Mouse (Mus musculus): ENCODE measurements at regions not wholly inside any gene's neighbourhood (a gene's known extent, or its start where the extent isn't known, plus 50 kb on each side); places are given as distances from the start of the nearest gene placed in this dataset.
"Not testable (repeated sequence)": the region's sequence is repeated elsewhere in the genome, so short reads cannot be mapped to it uniquely, and the experiment has no call there.

GRCm38 (mm10) chr13:78920802-78921201 lies 721.2 kb upstream of the Nr2f1 start:
- intact Hi-C loops (cut with DNase I; ENCODE audit: low total_unique reads), result no loop called here
- no peak for DNase-seq

GRCm38 (mm10) chr13:78909839-78910238 lies 710.3 kb upstream of the Nr2f1 start:
- no peak for DNase-seq
- intact Hi-C loops (cut with DNase I; ENCODE audit: low total_unique reads), result no loop called here

GRCm38 (mm10) chr13:78904102-78904501 lies 704.5 kb upstream of the Nr2f1 start:
- no peak for DNase-seq
- intact Hi-C loops (cut with DNase I; ENCODE audit: low total_unique reads), result no loop called here

- no peak for DNase-seq
- intact Hi-C loops (cut with DNase I; ENCODE audit: low total_unique reads), result no loop called here
These were observed 701.1 kb upstream of the Nr2f1 start for GRCm38 (mm10) chr13:78900693-78901092.

- intact Hi-C loops (cut with DNase I; ENCODE audit: low total_unique reads), result no loop called here
- DNase-seq, result no peak
These were observed 692.7 kb upstream of the Nr2f1 start for GRCm38 (mm10) chr13:78892252-78892651.

- no peak for DNase-seq
- intact Hi-C loops (cut with DNase I; ENCODE audit: low total_unique reads), result no loop called here
These were observed 683.5 kb upstream of the Nr2f1 start for GRCm38 (mm10) chr13:78883062-78883461.

- intact Hi-C loops (cut with DNase I; ENCODE audit: low total_unique reads), result no loop called here
These were observed 673.0 kb upstream of the Nr2f1 start for GRCm38 (mm10) chr13:78872582-78872981.

GRCm38 (mm10) chr13:78871976-78872375 lies 672.4 kb upstream of the Nr2f1 start:
- DNase-seq, result no peak
- intact Hi-C loops (cut with DNase I; ENCODE audit: low total_unique reads), result no loop called here

More at GRCm38 (mm10) chr13:78872582-78872981, 673.0 kb upstream of the Nr2f1 start:
- no peak for DNase-seq

- no peak for DNase-seq
- intact Hi-C loops (cut with DNase I; ENCODE audit: low total_unique reads), result no loop called here
These were observed 671.7 kb upstream of the Nr2f1 start for GRCm38 (mm10) chr13:78871254-78871653.

GRCm38 (mm10) chr13:78824357-78824756 lies 624.8 kb upstream of the Nr2f1 start:
- intact Hi-C loops (cut with DNase I; ENCODE audit: low total_unique reads), result not testable (repeated sequence)

GRCm38 (mm10) chr13:78809656-78810055 lies 610.1 kb upstream of the Nr2f1 start:
- no peak for DNase-seq

More at GRCm38 (mm10) chr13:78824357-78824756, 624.8 kb upstream of the Nr2f1 start:
- DNase-seq, result not testable (repeated sequence)

GRCm38 (mm10) chr13:78802838-78803124 lies 603.2 kb upstream of the Nr2f1 start:
- DNase-seq, result no peak

More at GRCm38 (mm10) chr13:78809656-78810055, 610.1 kb upstream of the Nr2f1 start:
- intact Hi-C loops (cut with DNase I; ENCODE audit: low total_unique reads), result no loop called here

GRCm38 (mm10) chr13:78802011-78802837 lies 602.7 kb upstream of the Nr2f1 start:
- intact Hi-C loops (cut with DNase I; ENCODE audit: low total_unique reads), result no loop called here
- DNase-seq, result no peak

More at GRCm38 (mm10) chr13:78802838-78803124, 603.2 kb upstream of the Nr2f1 start:
- intact Hi-C loops (cut with DNase I; ENCODE audit: low total_unique reads), result no loop called here

GRCm38 (mm10) chr13:78799641-78800040 lies 600.1 kb upstream of the Nr2f1 start:
- no peak for DNase-seq
- intact Hi-C loops (cut with DNase I; ENCODE audit: low total_unique reads), result no loop called here

- no peak for DNase-seq
- intact Hi-C loops (cut with DNase I; ENCODE audit: low total_unique reads), result no loop called here
These were observed 595.7 kb upstream of the Nr2f1 start for GRCm38 (mm10) chr13:78795228-78795627.

GRCm38 (mm10) chr13:78784285-78784684 lies 584.7 kb upstream of the Nr2f1 start:
- intact Hi-C loops (cut with DNase I; ENCODE audit: low total_unique reads), result no loop called here
- no peak for DNase-seq

- no peak for DNase-seq
- intact Hi-C loops (cut with DNase I; ENCODE audit: low total_unique reads), result no loop called here
These were observed 584.2 kb upstream of the Nr2f1 start for GRCm38 (mm10) chr13:78783591-78784240.

Data from gastrocnemius, postnatal 14 days (tissue).